In genomic region chrX:48899555-48899954, GRCm38 (mm10) we compare ENCODE assay signal across 8 mouse cellular contexts. TPM values are rescaled to one million over a fixed set of nuclear protein-coding genes. Genes with fewer than 3 reads are reported as not detected.
A peak's percentile ranks its signal among the peaks of the same experiment; 100 is the strongest.
DNase-seq lines count a peak whose midpoint lies in the region; ATAC-seq and TF ChIP-seq lines count a peak whose summit lies in the region.

No protein-coding gene starts in this region.

- H3K4me1 ChIP-seq in liver, embryonic 14.5 days (replicated peaks; ENCODE audit: control insufficient read depth in 2 of 2, insufficient read depth in 2 of 2, low read length in 1 of 2) = no peaks in the 10 kb centered on the region

- DNase-seq in heart, adult 8-10 months (ENCODE audit: low spot score) = peak; percentile 9
- no peak for DNase-seq in heart, postnatal 25 days (ENCODE audit: low spot score)
- peak; percentile 25 for DNase-seq in ovary, postnatal 14 days (ENCODE audit: low spot score)
- no peak for DNase-seq in ovary, postnatal 10 days (ENCODE audit: low spot score)
- DNase-seq in brain, adult 2 months (ENCODE audit: low read depth, low spot score) = peak; percentile 17
- DNase-seq in liver, embryonic 14.5 days (ENCODE audit: low read depth in 3 of 3, low spot score in 3 of 3) = no peak
- DNase-seq in spleen, adult 18-20 months = no peak

- intact Hi-C loops in heart, postnatal 25 days (cut with DNase I) = loop anchor here (1.0 kb wide), 1 partner anchor 408 kb away; no protein-coding TSS in a partner anchor

- no peaks in the 10 kb centered on the region for H3K9me3 ChIP-seq in liver, embryonic 14.5 days (ENCODE audit: control insufficient read depth, low read length)

- ATAC-seq in liver, embryonic 14.5 days (ENCODE audit: insufficient read depth) = no peak
- ATAC-seq in megakaryocyte, adult 5-6 weeks (ENCODE audit: poor library complexity, severe bottlenecking) = no peak

- no peak overlapping the region for H3K27ac ChIP-seq in liver, embryonic 14.5 days

- no peaks in the 10 kb centered on the region for H3K36me3 ChIP-seq in liver, embryonic 14.5 days (replicated peaks; ENCODE audit: control insufficient read depth, insufficient read depth, low read depth)

- H3K27me3 ChIP-seq in liver, embryonic 14.5 days (ENCODE audit: control insufficient read depth, insufficient read depth, low read length) = no peaks in the 10 kb centered on the region

- H3K4me3 ChIP-seq in liver, embryonic 14.5 days (ENCODE audit: insufficient read depth in 1 of 2, low read depth in 2 of 2, low read length in 2 of 2) = no peak overlapping the region

- WGBS in liver, embryonic 14.5 days (ENCODE audit: insufficient replicate concordance) = 43% methylated on average over 5 of the region's 5 CpGs

- H3K9ac ChIP-seq in liver, embryonic 14.5 days (replicated peaks) = no peak overlapping the region

- TF ChIP-seq EP300 in liver, embryonic 14.5 days (IDR thresholded peaks at IDR 0.05; ENCODE audit: low read depth) = no peak

- TF ChIP-seq CTCF in liver, embryonic 14.5 days (IDR thresholded peaks at IDR 0.05; ENCODE audit: low read depth) = peak; percentile 44; the same call in 1 of the 2 replicates

- H3K4me2 ChIP-seq in liver, embryonic 14.5 days (ENCODE audit: low read depth) = no peak overlapping the region

RNA-seq across cellular contexts. Expression of gene Gm595, which starts 22.0 kb away (rescaled TPM):
- total RNA-seq in heart, adult 8-10 months (2022) = not detected
- total RNA-seq in heart, postnatal 25 days (2021) = not detected
- polyA plus RNA-seq in liver, embryonic 14.5 days (2012; rRNA removed) = 0.03 TPM in 1 of 2 replicates, not detected in the other
- polyA plus RNA-seq in liver, embryonic 14.5 days (2014; fragmentation: Nextera tagmentation; extraction: Ambion mirVana) = 0.06 TPM in 1 of 2 replicates, not detected in the other
- not detected in 2 replicates for total RNA-seq in megakaryocyte, adult 5-6 weeks (2015)
- not detected in 2 replicates for total RNA-seq in megakaryocyte, adult 5-6 weeks (2017)

Comparison
In these comparisons a context has a peak if more than half of its experiments do, and no peak if none do; other contexts are left out.
1. DNase-seq: peak in heart, adult 8-10 months (single experiment), ovary, postnatal 14 days (single experiment) and brain, adult 2 months (single experiment); none in heart, postnatal 25 days (single experiment), ovary, postnatal 10 days (single experiment), liver, embryonic 14.5 days (0 of 3) and spleen, adult 18-20 months (0 of 2).